Mouse (Mus musculus) cortical plate, adult 2 months (tissue): ENCODE data around the gene Lypd1.

Experiments used
- CTCF ChIP-seq: fragments of 200-500 bp; IDR thresholded peaks from 2 replicates; pipeline ENCODE4 v1.5.1; 2011; ENCODE audit warnings: mild to moderate bottlenecking, control low read depth, low read length; ENCODE audit not compliant: insufficient read depth; ENCODE audit errors: extremely low read depth
- POLR2A ChIP-seq: fragments of 200-500 bp; IDR thresholded peaks from 2 replicates; pipeline ENCODE4 v1.6.1; 2011; ENCODE audit warnings: mild to moderate bottlenecking, low read length, control low read depth; ENCODE audit not compliant: insufficient read depth; ENCODE audit errors: extremely low read depth

DNA sequence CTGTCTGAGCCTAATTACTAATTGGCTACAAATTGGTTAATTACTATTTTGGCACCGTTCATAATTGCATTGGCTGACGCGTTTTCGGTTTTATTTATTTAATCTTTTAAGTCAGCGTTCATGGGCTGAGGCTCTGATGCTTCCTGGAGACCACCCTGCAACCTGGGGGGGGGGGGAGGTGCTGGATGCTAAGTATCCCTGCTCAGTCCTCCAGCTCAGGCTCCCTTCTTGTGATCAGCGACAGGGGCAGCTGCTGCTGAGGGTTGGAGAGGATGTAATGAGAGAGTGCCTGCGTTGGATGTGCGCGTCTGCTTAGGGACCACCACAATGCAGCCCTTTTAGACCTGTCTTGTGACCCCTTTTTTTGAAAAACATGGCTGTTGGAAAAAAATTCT lies 2.0 kb downstream of the Lypd1 start:
- TF ChIP-seq POLR2A: no peak
- no peak for TF ChIP-seq CTCF
